Mouse (Mus musculus): ENCODE results near the gene Fmnl3.

- TF ChIP-seq POLR2A (IDR thresholded peaks at IDR 0.05; ENCODE audit: insufficient read depth, low read length) = no peak
- no peak for TF ChIP-seq CTCF (IDR thresholded peaks at IDR 0.05; ENCODE audit: low read depth, low read length)
- no peak for TF ChIP-seq EP300 (IDR thresholded peaks at IDR 0.05; ENCODE audit: insufficient read depth, low read depth, low read length)
These were observed 26.0 kb downstream of the Fmnl3 start for GRCm38 (mm10) chr15:99344148-99344870.

Data from ES-Bruce4 (cell line).